ENCODE assay signal across 11 mouse cellular contexts in the genomic region with DNA sequence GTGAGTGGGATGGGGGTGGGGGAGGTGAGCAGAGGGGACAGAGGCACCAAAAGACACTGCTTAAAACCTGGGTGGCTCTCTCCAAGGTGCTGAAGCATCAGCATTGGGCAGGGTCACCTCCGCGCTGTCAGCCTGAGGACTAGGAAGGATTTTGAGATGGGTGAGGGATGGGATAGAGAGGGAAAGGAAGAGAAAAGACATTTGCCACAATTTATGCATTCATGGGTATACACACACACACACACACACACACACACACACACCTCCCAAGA.
DNase-seq lines count a peak whose midpoint lies in the region; ATAC-seq lines count a peak whose summit lies in the region.
"Had no signal": no experiment of that assay in that cellular context is flagged by ENCODE, and none has a peak within 500 bp of the region (broad histone marks: within the 10 kb centered on the region; RNA-seq: fewer than 3 reads in every experiment).

No protein-coding gene starts in this region.

- peaks cover 38% of the 10 kb centered on the region for H3K27me3 ChIP-seq in hindbrain, embryonic 12.5 days

- intact Hi-C loops in heart, postnatal 36 days (cut with DNase I) = no loop called here

- H3K4me2 ChIP-seq in hindbrain, embryonic 12.5 days (replicated peaks) = peak overlapping the region; percentile 46; the same call in 1 of the 2 replicates

- H3K9ac ChIP-seq in hindbrain, embryonic 12.5 days = no peak overlapping the region

- H3K27ac ChIP-seq in hindbrain, embryonic 12.5 days = 0 out of 2 replicates have a peak overlapping the region, but pooled peaks have one; percentile 46

- DNase-seq in heart, postnatal 4 days = peak; percentile 48
- no peak for DNase-seq in heart, postnatal 36 days
- peak; percentile 58 for DNase-seq in testis, postnatal 10 days (ENCODE audit: low spot score)
- DNase-seq in testis, postnatal 14 days (ENCODE audit: low spot score) = no peak
- DNase-seq in yolk sac, embryonic 10.5 days (ENCODE audit: low spot score) = peak; percentile 24
- no peak for DNase-seq in MN1 (ENCODE audit: low spot score)
- DNase-seq in left cerebral cortex, adult 11 months (ENCODE audit: low spot score) = no peak
- DNase-seq: adrenal gland, adult 8-10 months; cerebellum, postnatal 14 days; layer of hippocampus, postnatal 36 days had no signal

- H3K36me3 ChIP-seq in hindbrain, embryonic 12.5 days = no peaks in the 10 kb centered on the region

- H3K4me3 ChIP-seq in hindbrain, embryonic 12.5 days = no peak overlapping the region

- 0% methylated on average over 2 of the region's 2 CpGs for WGBS in hindbrain, embryonic 12.5 days

- no peaks in the 10 kb centered on the region for H3K9me3 ChIP-seq in hindbrain, embryonic 12.5 days (replicated peaks)

- H3K4me1 ChIP-seq in hindbrain, embryonic 12.5 days = peaks cover 66% of the 10 kb centered on the region

- no peak for ATAC-seq in hindbrain, embryonic 12.5 days (ENCODE audit: low FRiP score)

Comparison
In these comparisons a context has a peak if more than half of its experiments do, and no peak if none do; other contexts are left out.
1. DNase-seq: peak in heart, postnatal 4 days (single experiment), testis, postnatal 10 days (single experiment) and yolk sac, embryonic 10.5 days (single experiment); none in heart, postnatal 36 days (0 of 2), testis, postnatal 14 days (single experiment), MN1 (single experiment) and left cerebral cortex, adult 11 months (single experiment).